Mouse (Mus musculus) midbrain, embryonic 14.5 days (tissue): ENCODE measurements around the gene Calm3. TPM values are rescaled to one million over a fixed set of nuclear protein-coding genes. Genes with fewer than 3 reads are reported as not detected.
A peak's percentile ranks its signal among the peaks of the same experiment; 100 is the strongest.

Source experiments
- ATAC-seq: fragments of 200-750 bp; cut with Nextera tagmentation; 2 replicates; pipeline ENCODE4 v1.8.0; 2017; ENCODE audit warnings: moderate number of reproducible peaks, moderate library complexity; ENCODE audit not compliant: low FRiP score, low TSS enrichment
- DNase-seq: peaks from one replicate; pipeline ENCODE4 v3.0.0-alpha.2; 2015
- H3K27ac ChIP-seq: fragments of 300-500 bp; sonication (generic); replicated peaks from 2 replicates; pipeline ENCODE4 v1.5.1; 2014; ENCODE audit warnings: mild to moderate bottlenecking, low read depth, low read length, moderate library complexity
- H3K27me3 ChIP-seq: fragments of 300-500 bp; sonication (generic); 2 replicates; pipeline ENCODE4 v1.6.1; 2014; ENCODE audit warnings: low read length, control low read depth, mixed read lengths; ENCODE audit not compliant: control insufficient read depth, insufficient read depth
- H3K36me3 ChIP-seq: fragments of 300-500 bp; sonication (generic); 2 replicates; pipeline ENCODE4 v1.6.1; 2014; ENCODE audit warnings: low read length, control low read depth; ENCODE audit not compliant: control insufficient read depth, insufficient read depth
- H3K4me1 ChIP-seq: fragments of 300-500 bp; sonication (generic); 2 replicates; pipeline ENCODE4 v1.6.1; 2014; ENCODE audit warnings: mild to moderate bottlenecking, antibody characterized with exemption, low read length, control low read depth; ENCODE audit not compliant: control insufficient read depth, insufficient read depth
- H3K4me2 ChIP-seq: fragments of 300-500 bp; sonication (generic); 2 replicates; pipeline ENCODE4 v1.6.1; 2014; ENCODE audit warnings: mild to moderate bottlenecking, low read length, moderate library complexity
- H3K4me3 ChIP-seq: fragments of 300-500 bp; sonication (generic); replicated peaks from 2 replicates; pipeline ENCODE4 v1.5.1; 2014; ENCODE audit warnings: low read depth, low read length
- H3K9ac ChIP-seq: fragments of 300-500 bp; sonication (generic); replicated peaks from 2 replicates; pipeline ENCODE4 v1.6.1; 2014; ENCODE audit warnings: mild to moderate bottlenecking, low read length, moderate library complexity
- H3K9me3 ChIP-seq: fragments of 300-500 bp; sonication (generic); 2 replicates; pipeline ENCODE4 v1.6.1; 2016; ENCODE audit warnings: low read length, control low read depth, mixed read lengths; ENCODE audit not compliant: control insufficient read depth
- WGBS: fragments of 180-500 bp; shearing (Covaris S2); extraction: QIAGEN DNeasy Blood & Tissue Kit; methylation state at CpG from one replicate; pipeline ENCODE4 v1.1.7; 2014; 5-methylcytosine and 5-hydroxymethylcytosine counted together
- polyA plus RNA-seq: library from polyadenylated mRNA; unstranded; fragments of >200 nt; fragmentation: Nextera tagmentation; extraction: Ambion mirVana; gene quantifications from 2 replicates; pipeline ENCODE4 v1.2.1, GENCODE M21; 2014

Calm3 gene
- polyA plus RNA-seq, 1 experiment from 2014 or later: 494 TPM

DNA sequence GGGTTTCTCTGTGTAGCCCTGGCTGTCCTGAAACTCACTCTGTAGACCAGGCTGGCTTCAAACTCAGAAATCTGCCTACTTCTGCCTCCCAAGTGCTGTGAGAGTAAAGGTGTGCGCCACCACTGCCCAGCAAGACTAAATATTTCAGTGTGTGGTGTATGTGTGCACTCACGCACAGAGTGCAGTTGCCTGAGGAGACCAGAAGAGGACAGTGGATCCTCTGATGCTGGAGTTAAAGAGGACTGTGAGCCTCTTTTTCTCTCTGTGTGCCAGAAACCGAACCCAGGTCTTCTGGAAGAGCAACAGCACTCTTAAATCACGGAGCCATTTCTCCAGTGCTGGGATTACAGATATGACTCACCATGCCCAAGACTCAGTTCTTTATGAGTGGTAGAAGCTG lies 50.5 kb downstream of the Calm3 start:
- Histone ChIP-seq H3K4me2 (peak overlapping the region; percentile 45; the same call in 1 of the 2 replicates), H3K9ac (no peak overlapping the region), H3K9me3 (no peaks in the 10 kb centered on the region), H3K27ac (no peak overlapping the region), H3K4me1 (peaks cover 15% of the 10 kb centered on the region), H3K4me3 (no peak overlapping the region), H3K27me3 (no peaks in the 10 kb centered on the region), H3K36me3 (peaks cover 4% of the 10 kb centered on the region)
- 96% methylated on average over 4 of the region's 4 CpGs for WGBS
- DNase-seq: no peak
- no peak for ATAC-seq

DNA sequence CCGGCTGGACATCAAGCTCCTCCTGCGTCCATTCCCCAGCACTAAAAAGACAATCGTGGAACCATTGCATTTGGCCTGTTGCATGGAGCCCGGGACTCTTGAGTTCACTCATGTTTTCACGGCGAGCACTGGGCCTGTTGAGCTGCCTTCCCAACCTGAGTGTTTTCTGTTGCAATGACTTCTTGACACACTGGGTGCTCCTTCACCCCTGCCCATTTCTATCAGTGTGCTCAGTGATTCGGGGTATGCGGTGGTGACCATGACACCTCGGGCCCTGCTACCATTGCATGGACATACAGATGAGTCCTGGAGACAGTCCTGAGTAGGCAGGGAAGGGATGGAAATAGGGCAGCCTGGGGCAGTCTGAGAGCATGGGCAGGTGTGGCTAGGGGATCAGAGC lies 51.4 kb downstream of the Calm3 start:
- no peaks in the 10 kb centered on the region for H3K27me3 ChIP-seq
- H3K4me3 ChIP-seq: no peak overlapping the region
- H3K9ac ChIP-seq: no peak overlapping the region
- H3K36me3 ChIP-seq: peaks cover 4% of the 10 kb centered on the region
- ATAC-seq: no peak
- no peaks in the 10 kb centered on the region for H3K9me3 ChIP-seq
- WGBS: 95% methylated on average over 9 of the region's 9 CpGs
- no peak overlapping the region for H3K4me2 ChIP-seq
- no peak overlapping the region for H3K27ac ChIP-seq
- DNase-seq: no peak
- peaks cover 15% of the 10 kb centered on the region for H3K4me1 ChIP-seq

GRCm38 (mm10) chr7:16871600-16871999 lies 52.3 kb downstream of the Calm3 start:
- H3K36me3 ChIP-seq: peaks cover 4% of the 10 kb centered on the region
- DNase-seq (no peak), ATAC-seq (no peak)
- H3K9ac ChIP-seq: no peak overlapping the region
- peaks cover 8% of the 10 kb centered on the region for H3K4me1 ChIP-seq
- H3K9me3 ChIP-seq: no peaks in the 10 kb centered on the region
- H3K4me3 ChIP-seq: no peak overlapping the region
- H3K27ac ChIP-seq: no peak overlapping the region
- H3K4me2 ChIP-seq: no peak overlapping the region
- WGBS: 85% methylated on average over 10 of the region's 10 CpGs
- no peaks in the 10 kb centered on the region for H3K27me3 ChIP-seq

GRCm38 (mm10) chr7:16869497-16869896 lies 54.4 kb downstream of the Calm3 start:
- Histone ChIP-seq H3K27ac (peak overlapping the region; percentile 81), H3K9ac (peak overlapping the region; percentile 53; the same call in 1 of the 2 replicates), H3K9me3 (no peaks in the 10 kb centered on the region), H3K4me2 (peak overlapping the region; percentile 54), H3K27me3 (no peaks in the 10 kb centered on the region), H3K36me3 (peaks cover 15% of the 10 kb centered on the region), H3K4me1 (no peaks in the 10 kb centered on the region), H3K4me3 (peak overlapping the region; percentile 31)
- 12% methylated on average over 16 of the region's 16 CpGs for WGBS
- ATAC-seq (peak; percentile 95), DNase-seq (peak; percentile 93)

- WGBS: 84% methylated on average over 3 of the region's 3 CpGs
Observed at GRCm38 (mm10) chr7:16867488-16867887, 56.4 kb downstream of the Calm3 start.

More at GRCm38 (mm10) chr7:16867488-16867887, 56.4 kb downstream of the Calm3 start:
- no peak for ATAC-seq
- Histone ChIP-seq H3K27me3 (no peaks in the 10 kb centered on the region), H3K27ac (no peak overlapping the region), H3K4me1 (no peaks in the 10 kb centered on the region), H3K4me3 (no peak overlapping the region), H3K9ac (no peak overlapping the region), H3K9me3 (no peaks in the 10 kb centered on the region), H3K4me2 (no peak overlapping the region), H3K36me3 (peaks cover 24% of the 10 kb centered on the region)
- DNase-seq: no peak

Other genes with a start within 250 kb of the Calm3 start
- not detected in 2 replicates for gene Ceacam15, start 248.4 kb downstream of the Calm3 start, polyA plus RNA-seq
- 0.20 TPM in 1 of 2 replicates, not detected in the other for gene Ceacam9, start 202.2 kb downstream of the Calm3 start, polyA plus RNA-seq
- gene Ap2s1, start 185.7 kb downstream of the Calm3 start, polyA plus RNA-seq: 431 and 530 TPM in 2 replicates
- gene Slc1a5, start 142.8 kb downstream of the Calm3 start, polyA plus RNA-seq: 5.9 and 10.8 TPM in 2 replicates
- gene Strn4, start 108.2 kb downstream of the Calm3 start, polyA plus RNA-seq: 213 and 219 TPM in 2 replicates
- gene Fkrp, start 107.4 kb downstream of the Calm3 start, polyA plus RNA-seq: 38.5 and 48.7 TPM in 2 replicates
- 4.4 and 5.7 TPM in 2 replicates for gene Prkd2, start 81.2 kb downstream of the Calm3 start, polyA plus RNA-seq
- gene Dact3, start 48.8 kb downstream of the Calm3 start, polyA plus RNA-seq: 4.9 and 6.2 TPM in 2 replicates
- 11.7 and 17.2 TPM in 2 replicates for gene Gng8, start 32.3 kb downstream of the Calm3 start, polyA plus RNA-seq
- gene Ptgir, start 17.6 kb downstream of the Calm3 start, polyA plus RNA-seq: 0.16 and 0.30 TPM in 2 replicates
- 115 and 116 TPM in 2 replicates for gene Pnmal2, start 20.6 kb upstream of the Calm3 start, polyA plus RNA-seq
- 60.8 and 69.8 TPM in 2 replicates for gene Pnmal1, start 35.6 kb upstream of the Calm3 start, polyA plus RNA-seq
- gene Gm42372, start 59.0 kb upstream of the Calm3 start, polyA plus RNA-seq: 6.4 and 8.7 TPM in 2 replicates
- 3.1 and 4.5 TPM in 2 replicates for gene Ccdc8, start 68.6 kb upstream of the Calm3 start, polyA plus RNA-seq
- gene Ppp5c, start 103.8 kb upstream of the Calm3 start, polyA plus RNA-seq: 112 and 118 TPM in 2 replicates
- gene Hif3a, start 138.3 kb upstream of the Calm3 start, polyA plus RNA-seq: 1.5 and 4.6 TPM in 2 replicates
- gene Psg16, start 149.9 kb upstream of the Calm3 start, polyA plus RNA-seq: 4.3 and 4.9 TPM in 2 replicates
- not detected in 2 replicates for gene Ceacam3, start 226.2 kb upstream of the Calm3 start, polyA plus RNA-seq